Mouse (Mus musculus) heart, embryonic 16.5 days (tissue): ENCODE measurements around the gene Tcf12. TPM values are rescaled to one million over a fixed set of nuclear protein-coding genes. Genes with fewer than 3 reads are reported as not detected.

Source experiments
- ATAC-seq: fragments of 200-750 bp; cut with Nextera tagmentation; replicated peaks from 2 replicates; pipeline ENCODE4 v1.8.0; 2017; ENCODE audit warnings: moderate number of reproducible peaks; ENCODE audit not compliant: insufficient read depth, low FRiP score; ENCODE audit errors: extremely low read depth
- H3K27ac ChIP-seq: fragments of 300-500 bp; sonication (generic); 2 replicates; pipeline ENCODE4 v1.5.1; 2014; ENCODE audit warnings: mild to moderate bottlenecking, low read length, control low read depth, moderate library complexity
- H3K27me3 ChIP-seq: fragments of 300-500 bp; sonication (generic); 2 replicates; pipeline ENCODE4 v1.6.1; 2014; ENCODE audit warnings: low read length, mixed read lengths; ENCODE audit not compliant: control insufficient read depth, insufficient read depth
- H3K36me3 ChIP-seq: fragments of 300-500 bp; sonication (generic); 2 replicates; pipeline ENCODE4 v1.6.1; 2014; ENCODE audit not compliant: control insufficient read depth, insufficient read depth
- H3K4me1 ChIP-seq: fragments of 300-500 bp; sonication (generic); 2 replicates; pipeline ENCODE4 v1.6.1; 2014; ENCODE audit warnings: low read length, mixed read lengths; ENCODE audit not compliant: control insufficient read depth, insufficient read depth
- H3K4me2 ChIP-seq: fragments of 300-500 bp; sonication (generic); 2 replicates; pipeline ENCODE4 v1.6.1; 2014; ENCODE audit warnings: low read depth, mild to moderate bottlenecking, control low read depth, low read length
- H3K4me3 ChIP-seq: fragments of 300-500 bp; sonication (generic); 2 replicates; pipeline ENCODE4 v1.5.1; 2014; ENCODE audit warnings: mild to moderate bottlenecking, control low read depth, low read length
- H3K9ac ChIP-seq: fragments of 300-500 bp; sonication (generic); 2 replicates; pipeline ENCODE4 v1.6.1; 2014; ENCODE audit warnings: low read length, control low read depth
- H3K9me3 ChIP-seq: fragments of 300-500 bp; sonication (generic); replicated peaks from 2 replicates; pipeline ENCODE4 v1.6.1; 2016; ENCODE audit warnings: low read length; ENCODE audit not compliant: control insufficient read depth
- WGBS: fragments of 180-500 bp; shearing (Covaris S2); extraction: QIAGEN DNeasy Blood & Tissue Kit; methylation state at CpG from one replicate; pipeline ENCODE4 v1.1.7; 2014; 5-methylcytosine and 5-hydroxymethylcytosine counted together
- polyA plus RNA-seq: library from polyadenylated mRNA; unstranded; fragments of >200 nt; fragmentation: Nextera tagmentation; extraction: Ambion mirVana; gene quantifications from 2 replicates; pipeline ENCODE4 v1.2.1, GENCODE M21; 2015

Gene Tcf12
- polyA plus RNA-seq, 1 experiment from 2014 or later: 32.3 TPM

DNA sequence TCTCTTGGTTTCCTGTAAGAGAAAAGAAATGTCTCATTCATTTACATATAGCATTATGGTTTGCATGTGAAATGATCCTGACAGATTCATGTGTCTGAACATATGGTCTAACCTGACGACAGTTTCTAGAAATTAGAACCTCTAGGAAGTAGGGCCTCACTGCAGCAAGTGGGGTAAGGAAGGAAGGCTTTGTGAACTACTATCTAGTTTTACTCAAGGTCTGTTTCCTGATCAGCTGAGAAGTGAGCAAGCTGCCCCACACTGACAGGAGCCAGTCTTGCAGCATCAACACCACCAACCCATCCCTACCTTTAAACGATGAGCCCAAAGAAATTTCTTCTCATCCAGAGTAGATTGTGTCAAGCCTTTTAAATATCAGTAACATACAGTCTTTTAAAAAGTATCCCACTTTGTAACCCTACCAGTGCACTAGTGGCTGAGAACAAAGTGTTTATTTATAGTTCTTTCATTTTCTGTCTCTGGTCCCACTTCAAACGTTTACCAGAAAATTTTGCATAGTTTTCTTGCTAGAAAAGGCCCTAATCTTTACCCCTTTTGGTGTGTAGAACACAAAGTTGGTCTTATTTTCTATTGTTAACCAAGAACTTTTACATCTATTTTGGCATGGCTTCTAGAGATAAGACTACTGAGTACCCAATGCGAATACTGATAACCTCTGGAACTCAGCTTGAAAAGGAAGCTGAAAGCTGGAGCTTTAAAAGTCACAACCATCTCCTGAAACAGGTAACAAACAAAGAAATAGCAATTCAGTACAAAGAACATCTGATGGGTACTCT lies 96.9 kb downstream of the Tcf12 start:
- 55% methylated on average over 4 of the region's 4 CpGs for WGBS
- H3K4me3 ChIP-seq: no peak overlapping the region
- H3K36me3 ChIP-seq: no peaks in the 10 kb centered on the region
- ATAC-seq: no peak
- no peaks in the 10 kb centered on the region for H3K27me3 ChIP-seq
- no peak overlapping the region for H3K27ac ChIP-seq
- H3K4me1 ChIP-seq: peaks cover 6% of the 10 kb centered on the region
- no peak overlapping the region for H3K9ac ChIP-seq
- H3K4me2 ChIP-seq: no peak overlapping the region
- H3K9me3 ChIP-seq: no peaks in the 10 kb centered on the region

DNA sequence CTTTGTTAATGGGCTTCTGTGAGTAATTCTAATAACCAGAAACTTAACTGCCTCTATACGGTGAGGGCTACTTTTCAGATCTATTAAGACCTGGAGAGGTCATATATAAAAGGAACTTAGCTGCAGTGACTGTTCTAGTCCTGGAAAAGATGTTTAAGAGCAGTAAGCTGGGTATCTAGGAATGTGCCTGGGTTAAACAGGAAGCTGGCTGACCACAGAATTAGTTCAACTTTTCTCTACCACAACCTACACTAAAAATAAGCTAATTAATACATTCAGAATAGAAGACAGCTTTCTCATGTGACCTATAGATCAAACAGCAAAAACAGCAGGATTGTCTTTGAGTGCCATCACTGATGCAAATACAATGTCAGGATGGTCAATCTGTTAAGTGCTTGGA lies 98.1 kb downstream of the Tcf12 start:
- H3K4me3 ChIP-seq: no peak overlapping the region
- no peaks in the 10 kb centered on the region for H3K9me3 ChIP-seq
- no peak for ATAC-seq
- WGBS: 83% methylated on average over 1 of the region's 1 CpGs
- H3K9ac ChIP-seq: no peak overlapping the region
- H3K27me3 ChIP-seq: no peaks in the 10 kb centered on the region
- H3K4me2 ChIP-seq: no peak overlapping the region
- H3K27ac ChIP-seq: no peak overlapping the region
- H3K36me3 ChIP-seq: no peaks in the 10 kb centered on the region
- peaks cover 6% of the 10 kb centered on the region for H3K4me1 ChIP-seq

DNA sequence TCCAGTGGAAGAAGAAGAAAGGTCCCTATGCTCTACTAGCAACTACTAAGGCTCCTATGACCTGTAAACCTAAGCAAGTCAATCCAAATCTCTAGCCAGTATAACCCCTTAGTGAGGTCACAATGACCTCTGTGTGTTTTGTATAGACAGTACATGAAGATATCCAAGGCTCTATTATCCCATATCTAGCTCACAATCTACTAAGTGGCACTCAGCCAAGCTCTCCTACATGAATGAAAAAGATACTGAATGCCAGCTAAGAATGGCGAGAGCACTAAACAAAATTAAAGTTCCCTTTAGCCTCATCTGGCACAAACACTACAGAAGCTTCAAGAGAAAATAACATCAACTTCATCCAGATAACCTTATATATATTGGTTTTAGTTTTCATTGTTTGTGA lies 103.0 kb downstream of the Tcf12 start:
- 68% methylated on average over 1 of the region's 1 CpGs for WGBS
- no peaks in the 10 kb centered on the region for H3K27me3 ChIP-seq
- no peak overlapping the region for H3K9ac ChIP-seq
- H3K27ac ChIP-seq: no peak overlapping the region
- H3K4me1 ChIP-seq: peaks cover 2% of the 10 kb centered on the region; the same call in 1 of the 2 replicates
- no peaks in the 10 kb centered on the region for H3K9me3 ChIP-seq
- no peak overlapping the region for H3K4me2 ChIP-seq
- H3K36me3 ChIP-seq: no peaks in the 10 kb centered on the region
- no peak for ATAC-seq
- no peak overlapping the region for H3K4me3 ChIP-seq

GRCm38 (mm10) chr9:71991147-71991546 lies 120.5 kb downstream of the Tcf12 start:
- H3K27ac ChIP-seq: no peak overlapping the region
- H3K4me2 ChIP-seq: no peak overlapping the region
- no peaks in the 10 kb centered on the region for H3K9me3 ChIP-seq
- WGBS: 87% methylated on average over 3 of the region's 3 CpGs
- H3K9ac ChIP-seq: no peak overlapping the region
- H3K4me1 ChIP-seq: no peaks in the 10 kb centered on the region
- H3K27me3 ChIP-seq: no peaks in the 10 kb centered on the region
- no peak for ATAC-seq
- H3K36me3 ChIP-seq: no peaks in the 10 kb centered on the region
- no peak overlapping the region for H3K4me3 ChIP-seq

GRCm38 (mm10) chr9:71990376-71990775 lies 121.3 kb downstream of the Tcf12 start:
- H3K4me1 ChIP-seq: no peaks in the 10 kb centered on the region
- no peak overlapping the region for H3K9ac ChIP-seq
- 68% methylated on average over 1 of the region's 1 CpGs for WGBS
- H3K27ac ChIP-seq: no peak overlapping the region; the same call in 1 of the 2 replicates
- H3K36me3 ChIP-seq: no peaks in the 10 kb centered on the region
- no peak overlapping the region for H3K4me2 ChIP-seq
- ATAC-seq: no peak
- H3K9me3 ChIP-seq: no peaks in the 10 kb centered on the region
- H3K27me3 ChIP-seq: no peaks in the 10 kb centered on the region
- H3K4me3 ChIP-seq: no peak overlapping the region

- H3K4me2 ChIP-seq: no peak overlapping the region
- no peak overlapping the region for H3K9ac ChIP-seq
- H3K36me3 ChIP-seq: no peaks in the 10 kb centered on the region
- ATAC-seq: no peak
- H3K27me3 ChIP-seq: no peaks in the 10 kb centered on the region
- 72% methylated on average over 1 of the region's 1 CpGs for WGBS
- no peak overlapping the region for H3K4me3 ChIP-seq
- no peak overlapping the region for H3K27ac ChIP-seq
- H3K9me3 ChIP-seq: no peaks in the 10 kb centered on the region
- H3K4me1 ChIP-seq: 0 out of 2 replicates have a peak, but pooled peaks cover 3% of the 10 kb centered on the region
Measured at GRCm38 (mm10) chr9:71989663-71990062, 122.0 kb downstream of the Tcf12 start.

DNA sequence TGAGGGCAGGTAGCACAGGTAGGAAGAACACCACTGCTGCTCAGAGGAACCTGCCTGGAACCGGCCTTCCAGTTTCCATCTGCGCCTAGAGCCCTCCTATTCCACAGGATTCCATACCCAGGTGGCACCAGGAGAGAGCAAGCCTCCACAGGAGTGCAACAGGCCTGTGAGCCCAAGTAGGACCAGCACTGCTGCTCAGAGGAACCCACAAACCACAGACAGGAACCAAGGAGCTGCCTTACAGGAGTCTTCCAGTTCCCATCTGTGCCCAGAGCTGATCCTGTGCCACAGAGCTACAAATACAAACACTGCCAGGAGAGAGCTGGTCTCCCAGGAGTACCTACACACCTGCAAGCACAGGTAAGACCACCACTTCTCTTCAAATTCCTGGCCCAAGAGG lies 125.0 kb downstream of the Tcf12 start:
- no peak for ATAC-seq
- no peak overlapping the region for H3K9ac ChIP-seq
- 0 out of 2 replicates have a peak, but pooled peaks cover 3% of the 10 kb centered on the region for H3K4me1 ChIP-seq
- H3K36me3 ChIP-seq: no peaks in the 10 kb centered on the region
- H3K4me2 ChIP-seq: no peak overlapping the region
- H3K9me3 ChIP-seq: no peaks in the 10 kb centered on the region
- no peak overlapping the region for H3K4me3 ChIP-seq
- H3K27me3 ChIP-seq: no peaks in the 10 kb centered on the region
- 98% methylated on average over 2 of the region's 2 CpGs for WGBS
- no peak overlapping the region for H3K27ac ChIP-seq

DNA sequence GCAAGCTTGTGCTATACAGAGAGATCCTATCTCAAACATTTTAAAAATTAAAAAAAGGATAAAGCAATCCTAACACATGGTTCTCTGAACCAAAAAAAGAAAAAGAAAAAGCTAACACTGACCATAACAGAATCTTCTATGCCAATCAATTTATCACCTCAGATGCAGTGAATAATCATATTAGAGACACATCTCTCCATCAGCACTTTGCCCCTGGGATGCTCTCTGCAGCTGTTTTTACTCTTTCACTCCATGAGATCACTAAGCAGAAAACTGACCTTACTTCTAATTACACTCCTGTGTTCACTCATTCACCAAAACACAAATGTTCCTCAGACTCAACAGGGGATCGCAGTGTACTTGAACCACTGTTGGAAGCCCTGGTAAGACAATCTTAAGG lies 128.8 kb downstream of the Tcf12 start:
- Histone ChIP-seq H3K9ac (no peak overlapping the region), H3K27me3 (no peaks in the 10 kb centered on the region), H3K4me1 (peaks cover 7% of the 10 kb centered on the region), H3K27ac (no peak overlapping the region), H3K4me2 (no peak overlapping the region), H3K4me3 (no peak overlapping the region), H3K9me3 (no peaks in the 10 kb centered on the region), H3K36me3 (no peaks in the 10 kb centered on the region)
- no peak for ATAC-seq
- WGBS: 88% methylated on average over 1 of the region's 1 CpGs

DNA sequence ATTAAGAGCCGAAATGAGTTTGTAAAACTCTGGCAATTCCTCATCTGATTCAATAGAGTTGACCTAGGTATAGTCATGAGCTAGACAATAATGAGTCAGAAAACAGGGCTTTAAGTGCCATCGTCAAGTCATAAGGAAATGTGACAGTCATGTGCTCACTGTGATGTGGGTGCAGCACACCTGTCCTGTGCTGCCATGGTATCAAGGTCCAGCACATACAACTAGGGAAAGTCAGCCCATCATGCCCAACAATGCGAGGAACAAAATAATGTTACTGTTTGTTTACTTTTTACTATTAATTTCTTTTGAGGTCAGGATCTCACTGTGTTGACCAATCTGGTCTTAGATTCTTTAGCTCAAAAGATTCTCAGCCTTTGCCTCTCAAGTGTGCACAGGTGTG lies 130.6 kb downstream of the Tcf12 start:
- Histone ChIP-seq H3K27ac (no peak overlapping the region), H3K9me3 (no peaks in the 10 kb centered on the region), H3K9ac (no peak overlapping the region), H3K36me3 (no peaks in the 10 kb centered on the region), H3K27me3 (no peaks in the 10 kb centered on the region), H3K4me2 (no peak overlapping the region), H3K4me1 (peaks cover 8% of the 10 kb centered on the region), H3K4me3 (no peak overlapping the region)
- 91% methylated on average over 3 of the region's 3 CpGs for WGBS
- ATAC-seq: no peak
